Mouse (Mus musculus): ENCODE data around the gene Ccdc194. TPM values are rescaled to one million over a fixed set of nuclear protein-coding genes. Genes with fewer than 3 reads are reported as not detected.

Ccdc194 gene
- total RNA-seq (2021), result not detected
- long read RNA-seq, experiment 1, result 0 reads
- long read RNA-seq, experiment 2, result 0 reads

GRCm38 (mm10) chr8:71525226-71526050, at the start of gene Ccdc194:
TSS of gene Ccdc194 (minus strand) at chr8:71525711.
- DNase-seq, result no peak

- DNase-seq, result no peak
Observed at GRCm38 (mm10) chr8:71575020-71575419, 49.5 kb upstream of the Ccdc194 start.

GRCm38 (mm10) chr8:71574426-71574825, 48.9 kb upstream of the Ccdc194 start:
- DNase-seq, result no peak

GRCm38 (mm10) chr8:71572847-71573633, 47.5 kb upstream of the Ccdc194 start:
- DNase-seq, result peak; percentile 53

GRCm38 (mm10) chr8:71572077-71572476, 46.6 kb upstream of the Ccdc194 start:
- DNase-seq, result no peak

- DNase-seq, result peak; percentile 86
Observed at GRCm38 (mm10) chr8:71570291-71570954, 44.9 kb upstream of the Ccdc194 start.

GRCm38 (mm10) chr8:71569366-71570290, 44.1 kb upstream of the Ccdc194 start:
- DNase-seq, result peak; percentile 81

GRCm38 (mm10) chr8:71568941-71569340, 43.4 kb upstream of the Ccdc194 start:
- peak; percentile 50 for DNase-seq

- DNase-seq, result peak; percentile 79
Observed at GRCm38 (mm10) chr8:71568387-71568937, 43.0 kb upstream of the Ccdc194 start, which contains the start of gene Slc27a1. TSS of gene Slc27a1 (plus strand) at chr8:71568882.

- no peak for DNase-seq
Observed at GRCm38 (mm10) chr8:71567587-71567986, 42.1 kb upstream of the Ccdc194 start.

GRCm38 (mm10) chr8:71566501-71566900, 41.0 kb upstream of the Ccdc194 start, which contains the start of gene Nxnl1:
TSS of gene Nxnl1 (minus strand) at chr8:71566601.
- no peak for DNase-seq

GRCm38 (mm10) chr8:71563992-71564391, 38.5 kb upstream of the Ccdc194 start:
- no peak for DNase-seq

GRCm38 (mm10) chr8:71562751-71563150, 37.2 kb upstream of the Ccdc194 start:
- DNase-seq, result peak; percentile 75

- no peak for DNase-seq
Observed at GRCm38 (mm10) chr8:71561401-71561800, 35.9 kb upstream of the Ccdc194 start.

GRCm38 (mm10) chr8:71560765-71561164, 35.3 kb upstream of the Ccdc194 start:
- DNase-seq, result no peak

GRCm38 (mm10) chr8:71560071-71560470, 34.6 kb upstream of the Ccdc194 start:
- DNase-seq, result no peak

- peak; percentile 43 for DNase-seq
Observed at GRCm38 (mm10) chr8:71558958-71559690, 33.6 kb upstream of the Ccdc194 start.

GRCm38 (mm10) chr8:71558071-71558957, 32.8 kb upstream of the Ccdc194 start, which contains the start of gene Tmem221:
TSS of gene Tmem221 (minus strand) at chr8:71558871.
- DNase-seq, result no peak

- no peak for DNase-seq
Observed at GRCm38 (mm10) chr8:71554644-71555043, 29.1 kb upstream of the Ccdc194 start.

Data from gastrocnemius, postnatal 25 days (tissue).